ENCODE assay signal across 10 mouse cellular contexts in the genomic region with DNA sequence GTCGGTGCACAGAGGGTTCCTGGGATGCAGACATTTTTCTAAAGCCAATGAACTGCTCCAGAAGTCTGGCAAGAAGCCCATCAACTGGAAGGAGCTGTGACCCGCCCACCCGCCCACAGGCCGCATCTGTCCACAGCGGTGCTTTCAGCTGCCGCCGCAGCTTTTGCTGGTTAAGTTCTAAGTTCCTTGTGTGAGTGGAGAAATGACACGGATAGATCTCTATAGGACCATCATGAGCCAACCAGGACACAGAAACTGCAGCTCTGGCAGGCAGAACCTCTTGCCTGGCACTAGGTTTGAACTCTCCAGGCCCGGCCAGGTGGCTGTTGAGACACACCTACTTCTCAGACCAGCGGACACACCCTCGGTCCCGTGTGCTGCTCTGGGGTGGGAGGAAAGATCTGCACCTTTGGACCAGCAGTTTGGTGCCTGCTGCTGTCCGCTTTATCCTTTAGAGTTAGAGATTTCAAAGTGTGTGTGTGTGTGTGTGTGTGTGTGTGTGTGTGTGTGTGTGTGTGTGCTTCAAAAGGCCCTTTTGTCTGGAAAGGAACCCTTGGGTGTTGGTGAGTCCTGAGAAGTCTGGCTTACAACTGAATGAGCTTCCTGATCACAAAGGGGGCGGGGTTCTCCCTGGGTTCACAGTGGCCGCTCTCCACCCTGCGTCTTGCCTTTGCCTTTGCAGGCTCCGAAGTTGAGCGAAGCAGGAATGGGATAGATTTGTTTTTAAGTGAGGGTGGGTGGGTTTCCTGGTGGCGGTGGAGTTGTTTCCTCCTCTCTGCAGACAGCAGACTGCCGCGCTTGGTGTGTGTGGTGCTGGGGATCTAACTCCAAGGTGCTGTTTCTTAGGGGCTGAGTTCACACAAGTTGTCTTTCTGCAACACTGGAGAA. TPM values are rescaled to one million over a fixed set of nuclear protein-coding genes. Genes with fewer than 3 reads are reported as not detected.
DNase-seq lines count a peak whose midpoint lies in the region; ATAC-seq and TF ChIP-seq lines count a peak whose summit lies in the region.
"Had no signal": no experiment of that assay in that cellular context is flagged by ENCODE, and none has a peak within 500 bp of the region (broad histone marks: within the 10 kb centered on the region; RNA-seq: fewer than 3 reads in every experiment).

No protein-coding gene starts in this region.

- no peak overlapping the region for H3K4me3 ChIP-seq in midbrain, embryonic 10.5 days
- no peak overlapping the region for H3K4me3 ChIP-seq in midbrain, embryonic 11.5 days (ENCODE audit: low read depth, low read length)
- no peak overlapping the region for H3K4me3 ChIP-seq in limb, embryonic 15.5 days
- H3K4me3 ChIP-seq in stomach, postnatal 0 days (ENCODE audit: low read depth, low read length) = no peak overlapping the region

- no peaks in the 10 kb centered on the region for H3K9me3 ChIP-seq in midbrain, embryonic 10.5 days (replicated peaks)
- no peaks in the 10 kb centered on the region for H3K9me3 ChIP-seq in midbrain, embryonic 11.5 days (ENCODE audit: control insufficient read depth, low read length)
- H3K9me3 ChIP-seq in limb, embryonic 15.5 days = no peaks in the 10 kb centered on the region
- H3K9me3 ChIP-seq in stomach, postnatal 0 days (ENCODE audit: control insufficient read depth, low read length) = no peaks in the 10 kb centered on the region

- DNase-seq in midbrain, embryonic 10.5 days (ENCODE audit: low spot score) = no peak
- DNase-seq in midbrain, embryonic 11.5 days (ENCODE audit: low spot score, missing footprints) = no peak
- peak; percentile 60 to 68 for DNase-seq in heart, postnatal 10 days
- DNase-seq in stomach, postnatal 0 days (ENCODE audit: low spot score) = peak; percentile 80
- no peak for DNase-seq in yolk sac, embryonic 10.5 days (ENCODE audit: low spot score)

- TF ChIP-seq CTCF in stomach, postnatal 0 days (IDR thresholded peaks at IDR 0.05; ENCODE audit: low read depth) = no peak

- H3K9ac ChIP-seq in midbrain, embryonic 11.5 days (ENCODE audit: low read length) = no peak overlapping the region
- H3K9ac ChIP-seq in limb, embryonic 15.5 days = no peak overlapping the region
- H3K9ac ChIP-seq in stomach, postnatal 0 days (ENCODE audit: low read length) = no peak overlapping the region

- H3K4me2 ChIP-seq in midbrain, embryonic 11.5 days = no peak overlapping the region
- peak overlapping the region; percentile 5; the same call in 1 of the 2 replicates for H3K4me2 ChIP-seq in limb, embryonic 15.5 days
- H3K4me2 ChIP-seq in stomach, postnatal 0 days (replicated peaks; ENCODE audit: low read depth) = no peak overlapping the region; the same call in 1 of the 2 replicates

- ATAC-seq in midbrain, embryonic 11.5 days (ENCODE audit: low FRiP score) = no peak
- no peak for ATAC-seq in limb, embryonic 15.5 days (ENCODE audit: insufficient number of reproducible peaks, low FRiP score, low TSS enrichment, low read depth)
- ATAC-seq in stomach, postnatal 0 days (ENCODE audit: low FRiP score, low TSS enrichment) = peak; percentile 71
- ATAC-seq in erythroid progenitor cell, adult 5-6 weeks (replicated peaks; ENCODE audit: low FRiP score, poor library complexity, severe bottlenecking) = no peak
- no peak for ATAC-seq in megakaryocyte progenitor cell, adult 5-6 weeks (replicated peaks; ENCODE audit: poor library complexity)
- ATAC-seq: Patski had no signal

- H3K27me3 ChIP-seq in midbrain, embryonic 10.5 days (ENCODE audit: low read depth, poor library complexity, severe bottlenecking) = no peaks in the 10 kb centered on the region
- no peaks in the 10 kb centered on the region for H3K27me3 ChIP-seq in midbrain, embryonic 11.5 days (ENCODE audit: control insufficient read depth, insufficient read depth, low read length)
- no peaks in the 10 kb centered on the region for H3K27me3 ChIP-seq in limb, embryonic 15.5 days
- H3K27me3 ChIP-seq in stomach, postnatal 0 days (ENCODE audit: control insufficient read depth, insufficient read depth, low read length) = no peaks in the 10 kb centered on the region
- H3K27me3 ChIP-seq: Patski had no signal

- WGBS in midbrain, embryonic 10.5 days = 89% methylated on average over 21 of the region's 21 CpGs
- WGBS in midbrain, embryonic 11.5 days = 87% methylated on average over 21 of the region's 21 CpGs
- 50% methylated on average over 21 of the region's 21 CpGs for WGBS in limb, embryonic 15.5 days
- 49% methylated on average over 21 of the region's 21 CpGs for WGBS in stomach, postnatal 0 days

- no peak for TF ChIP-seq EP300 in stomach, postnatal 0 days (optimal IDR thresholded peaks at IDR 0.05)

- peaks cover 71% of the 10 kb centered on the region for H3K36me3 ChIP-seq in midbrain, embryonic 10.5 days
- peaks cover 7% of the 10 kb centered on the region; the same call in 1 of the 2 replicates for H3K36me3 ChIP-seq in midbrain, embryonic 11.5 days (ENCODE audit: control insufficient read depth, insufficient read depth, low read length)
- H3K36me3 ChIP-seq in limb, embryonic 15.5 days = no peaks in the 10 kb centered on the region
- no peaks in the 10 kb centered on the region for H3K36me3 ChIP-seq in stomach, postnatal 0 days (ENCODE audit: control insufficient read depth, insufficient read depth, low read length)

- intact Hi-C loops in heart, postnatal 10 days (cut with DNase I) = no loop called here

- H3K27ac ChIP-seq in midbrain, embryonic 10.5 days (replicated peaks) = peak overlapping the region; percentile 10; the same call in 1 of the 2 replicates
- no peak overlapping the region for H3K27ac ChIP-seq in midbrain, embryonic 11.5 days (ENCODE audit: low read depth, low read length)
- peak overlapping the region; percentile 67 for H3K27ac ChIP-seq in limb, embryonic 15.5 days
- peak overlapping the region; percentile 86 for H3K27ac ChIP-seq in stomach, postnatal 0 days (replicated peaks)

- peaks cover 23% of the 10 kb centered on the region for H3K4me1 ChIP-seq in midbrain, embryonic 10.5 days
- H3K4me1 ChIP-seq in midbrain, embryonic 11.5 days (ENCODE audit: control insufficient read depth, insufficient read depth, low read length) = peaks cover 1% of the 10 kb centered on the region
- peaks cover 38% of the 10 kb centered on the region for H3K4me1 ChIP-seq in limb, embryonic 15.5 days
- no peaks in the 10 kb centered on the region for H3K4me1 ChIP-seq in stomach, postnatal 0 days (replicated peaks; ENCODE audit: control insufficient read depth, insufficient read depth)

RNA-seq across cellular contexts. Expression of a gene that starts 7.8 kb away (rescaled TPM):
- 2.6 and 3.3 TPM in 2 replicates for polyA plus RNA-seq in midbrain, embryonic 10.5 days (2016; fragmentation: Nextera tagmentation; extraction: Ambion mirVana)
- 1.6 and 1.7 TPM in 2 replicates for polyA plus RNA-seq in midbrain, embryonic 11.5 days (2014; fragmentation: Nextera tagmentation; extraction: Ambion mirVana)
- 100 to 1,000 TPM; 156 to 159 TPM for total RNA-seq in heart, postnatal 10 days (2021)
- 1.7 and 2.5 TPM in 2 replicates for polyA plus RNA-seq in limb, embryonic 15.5 days (2015; fragmentation: Nextera tagmentation; extraction: Ambion mirVana)
- polyA plus RNA-seq in stomach, postnatal 0 days (2015; fragmentation: Nextera tagmentation; extraction: Ambion mirVana) = 1.3 and 1.4 TPM in 2 replicates
- 1.3 TPM in 1 of 2 replicates, not detected in the other for total RNA-seq in erythroid progenitor cell, adult 5-6 weeks (2015; ENCODE audit: low replicate concordance)
- not detected in 2 replicates for total RNA-seq in erythroid progenitor cell, adult 5-6 weeks (2017; ENCODE audit: low replicate concordance)
- 0.24 and 0.30 TPM in 2 replicates for total RNA-seq in megakaryocyte progenitor cell, adult 5-6 weeks (2015)
- 0.08 and 0.37 TPM in 2 replicates for total RNA-seq in megakaryocyte progenitor cell, adult 5-6 weeks (2017)

RNA-seq across cellular contexts. Expression of a gene that starts 8.3 kb away (rescaled TPM):
- polyA plus RNA-seq in midbrain, embryonic 10.5 days (2016; fragmentation: Nextera tagmentation; extraction: Ambion mirVana) = 58.9 and 67.5 TPM in 2 replicates
- polyA plus RNA-seq in midbrain, embryonic 11.5 days (2014; fragmentation: Nextera tagmentation; extraction: Ambion mirVana) = 30.0 and 35.1 TPM in 2 replicates
- total RNA-seq in heart, postnatal 10 days (2021) = 10 to 100 TPM; 22.7 to 24.1 TPM
- polyA plus RNA-seq in limb, embryonic 15.5 days (2015; fragmentation: Nextera tagmentation; extraction: Ambion mirVana) = 35.3 and 38.3 TPM in 2 replicates
- 15.1 and 16.2 TPM in 2 replicates for polyA plus RNA-seq in stomach, postnatal 0 days (2015; fragmentation: Nextera tagmentation; extraction: Ambion mirVana)
- 1.1 and 3.4 TPM in 2 replicates for total RNA-seq in erythroid progenitor cell, adult 5-6 weeks (2015; ENCODE audit: low replicate concordance)
- total RNA-seq in erythroid progenitor cell, adult 5-6 weeks (2017; ENCODE audit: low replicate concordance) = 1.7 and 5.5 TPM in 2 replicates
- 9.9 and 10.8 TPM in 2 replicates for total RNA-seq in megakaryocyte progenitor cell, adult 5-6 weeks (2015)
- 20.6 and 25.2 TPM in 2 replicates for total RNA-seq in megakaryocyte progenitor cell, adult 5-6 weeks (2017)

RNA-seq across cellular contexts. Expression of a gene that starts 10.5 kb away (rescaled TPM):
- 12.2 and 12.8 TPM in 2 replicates for polyA plus RNA-seq in midbrain, embryonic 10.5 days (2016; fragmentation: Nextera tagmentation; extraction: Ambion mirVana)
- 13.8 and 14.0 TPM in 2 replicates for polyA plus RNA-seq in midbrain, embryonic 11.5 days (2014; fragmentation: Nextera tagmentation; extraction: Ambion mirVana)
- total RNA-seq in heart, postnatal 10 days (2021) = 1 to 10 TPM; 2.6 to 3.0 TPM
- 10.0 and 10.4 TPM in 2 replicates for polyA plus RNA-seq in limb, embryonic 15.5 days (2015; fragmentation: Nextera tagmentation; extraction: Ambion mirVana)
- 6.2 and 6.9 TPM in 2 replicates for polyA plus RNA-seq in stomach, postnatal 0 days (2015; fragmentation: Nextera tagmentation; extraction: Ambion mirVana)
- total RNA-seq in erythroid progenitor cell, adult 5-6 weeks (2015; ENCODE audit: low replicate concordance) = 1.7 and 7.9 TPM in 2 replicates
- total RNA-seq in erythroid progenitor cell, adult 5-6 weeks (2017; ENCODE audit: low replicate concordance) = not detected in 2 replicates
- 6.0 and 7.0 TPM in 2 replicates for total RNA-seq in megakaryocyte progenitor cell, adult 5-6 weeks (2015)
- total RNA-seq in megakaryocyte progenitor cell, adult 5-6 weeks (2017) = 5.7 and 5.9 TPM in 2 replicates

RNA-seq across cellular contexts. Expression of a gene that starts 47.2 kb away (rescaled TPM):
- 8.9 and 17.7 TPM in 2 replicates for polyA plus RNA-seq in midbrain, embryonic 10.5 days (2016; fragmentation: Nextera tagmentation; extraction: Ambion mirVana)
- 21.2 TPM in 2 replicates for polyA plus RNA-seq in midbrain, embryonic 11.5 days (2014; fragmentation: Nextera tagmentation; extraction: Ambion mirVana)
- not detected for total RNA-seq in heart, postnatal 10 days (2021)
- 0.12 and 0.24 TPM in 2 replicates for polyA plus RNA-seq in limb, embryonic 15.5 days (2015; fragmentation: Nextera tagmentation; extraction: Ambion mirVana)
- 1.1 and 1.2 TPM in 2 replicates for polyA plus RNA-seq in stomach, postnatal 0 days (2015; fragmentation: Nextera tagmentation; extraction: Ambion mirVana)
- total RNA-seq in erythroid progenitor cell, adult 5-6 weeks (2015; ENCODE audit: low replicate concordance) = not detected in 2 replicates
- 0.13 TPM in 1 of 2 replicates, not detected in the other for total RNA-seq in erythroid progenitor cell, adult 5-6 weeks (2017; ENCODE audit: low replicate concordance)
- total RNA-seq in megakaryocyte progenitor cell, adult 5-6 weeks (2015) = not detected in 2 replicates
- not detected in 2 replicates for total RNA-seq in megakaryocyte progenitor cell, adult 5-6 weeks (2017)
- total RNA-seq: gastrocnemius, postnatal 14 days had no signal

Comparison
In these comparisons a context has a peak if more than half of its experiments do, and no peak if none do; other contexts are left out.
1. DNase-seq: peak in heart, postnatal 10 days (2 of 2) and stomach, postnatal 0 days (single experiment); none in midbrain, embryonic 10.5 days (single experiment), midbrain, embryonic 11.5 days (single experiment) and yolk sac, embryonic 10.5 days (single experiment).